Mouse (Mus musculus): Measurements from ENCODE around the gene Itk. TPM values are rescaled to one million over a fixed set of nuclear protein-coding genes. Genes with fewer than 3 reads are reported as not detected.
A peak's percentile ranks its signal among the peaks of the same experiment; 100 is the strongest.

Itk gene
- polyA plus RNA-seq, 1 experiment, result 0.02 TPM

GRCm38 (mm10) chr11:46311181-46311702, 78.1 kb downstream of the Itk start:
- no peaks in the 10 kb centered on the region for H3K27me3 ChIP-seq (ENCODE audit: control insufficient read depth, insufficient read depth, low read length)
- peak overlapping the region; percentile 34; the same call in 1 of the 2 replicates for H3K4me3 ChIP-seq (ENCODE audit: control insufficient read depth, low read depth, low read length)
- no peaks in the 10 kb centered on the region for H3K36me3 ChIP-seq (ENCODE audit: control insufficient read depth, insufficient read depth, low read length)
- H3K4me1 ChIP-seq (ENCODE audit: control insufficient read depth, insufficient read depth, low read length), result peaks cover 3% of the 10 kb centered on the region
- TF ChIP-seq CTCF (IDR thresholded peaks at IDR 0.05; ENCODE audit: control insufficient read depth, insufficient read depth, insufficient replicate concordance, low read depth, low read length) (no peak), POLR2A (IDR thresholded peaks at IDR 0.05; ENCODE audit: control insufficient read depth, low read depth, low read length) (no peak)
- H3K27ac ChIP-seq (ENCODE audit: control insufficient read depth, insufficient read depth, low read depth, low read length), result no peak overlapping the region

- no peak overlapping the region for H3K27ac ChIP-seq (ENCODE audit: control insufficient read depth, insufficient read depth, low read depth, low read length)
- no peaks in the 10 kb centered on the region for H3K27me3 ChIP-seq (ENCODE audit: control insufficient read depth, insufficient read depth, low read length)
- no peak for TF ChIP-seq POLR2A (IDR thresholded peaks at IDR 0.05; ENCODE audit: control insufficient read depth, low read depth, low read length)
- TF ChIP-seq CTCF (IDR thresholded peaks at IDR 0.05; ENCODE audit: control insufficient read depth, insufficient read depth, insufficient replicate concordance, low read depth, low read length), result no peak
- H3K4me3 ChIP-seq (ENCODE audit: control insufficient read depth, low read depth, low read length), result no peak overlapping the region
- H3K36me3 ChIP-seq (ENCODE audit: control insufficient read depth, insufficient read depth, low read length), result no peaks in the 10 kb centered on the region
- peaks cover 3% of the 10 kb centered on the region for H3K4me1 ChIP-seq (ENCODE audit: control insufficient read depth, insufficient read depth, low read length)
Measured at GRCm38 (mm10) chr11:46310647-46311063, 78.7 kb downstream of the Itk start.

- H3K27me3 ChIP-seq (ENCODE audit: control insufficient read depth, insufficient read depth, low read length), result no peaks in the 10 kb centered on the region
- H3K36me3 ChIP-seq (ENCODE audit: control insufficient read depth, insufficient read depth, low read length), result no peaks in the 10 kb centered on the region
- H3K27ac ChIP-seq (ENCODE audit: control insufficient read depth, insufficient read depth, low read depth, low read length), result no peak overlapping the region
- peaks cover 3% of the 10 kb centered on the region for H3K4me1 ChIP-seq (ENCODE audit: control insufficient read depth, insufficient read depth, low read length)
- no peak overlapping the region for H3K4me3 ChIP-seq (ENCODE audit: control insufficient read depth, low read depth, low read length)
- TF ChIP-seq CTCF (IDR thresholded peaks at IDR 0.05; ENCODE audit: control insufficient read depth, insufficient read depth, insufficient replicate concordance, low read depth, low read length), result no peak
- TF ChIP-seq POLR2A (IDR thresholded peaks at IDR 0.05; ENCODE audit: control insufficient read depth, low read depth, low read length), result no peak
Measured at GRCm38 (mm10) chr11:46309808-46310555, 79.3 kb downstream of the Itk start.

- Histone ChIP-seq H3K36me3 (ENCODE audit: control insufficient read depth, insufficient read depth, low read length) (no peaks in the 10 kb centered on the region), H3K27me3 (ENCODE audit: control insufficient read depth, insufficient read depth, low read length) (no peaks in the 10 kb centered on the region), H3K27ac (ENCODE audit: control insufficient read depth, insufficient read depth, low read depth, low read length) (no peak overlapping the region), H3K4me3 (ENCODE audit: control insufficient read depth, low read depth, low read length) (no peak overlapping the region), H3K4me1 (ENCODE audit: control insufficient read depth, insufficient read depth, low read length) (peaks cover 3% of the 10 kb centered on the region)
- TF ChIP-seq CTCF (IDR thresholded peaks at IDR 0.05; ENCODE audit: control insufficient read depth, insufficient read depth, insufficient replicate concordance, low read depth, low read length) (no peak), POLR2A (IDR thresholded peaks at IDR 0.05; ENCODE audit: control insufficient read depth, low read depth, low read length) (no peak)
Measured at GRCm38 (mm10) chr11:46309111-46309741, 80.1 kb downstream of the Itk start.

GRCm38 (mm10) chr11:46308271-46308974, 80.9 kb downstream of the Itk start:
- TF ChIP-seq CTCF (IDR thresholded peaks at IDR 0.05; ENCODE audit: control insufficient read depth, insufficient read depth, insufficient replicate concordance, low read depth, low read length), result no peak
- TF ChIP-seq POLR2A (IDR thresholded peaks at IDR 0.05; ENCODE audit: control insufficient read depth, low read depth, low read length), result no peak
- peaks cover 3% of the 10 kb centered on the region for H3K4me1 ChIP-seq (ENCODE audit: control insufficient read depth, insufficient read depth, low read length)
- H3K27me3 ChIP-seq (ENCODE audit: control insufficient read depth, insufficient read depth, low read length), result no peaks in the 10 kb centered on the region
- no peaks in the 10 kb centered on the region for H3K36me3 ChIP-seq (ENCODE audit: control insufficient read depth, insufficient read depth, low read length)
- H3K27ac ChIP-seq (ENCODE audit: control insufficient read depth, insufficient read depth, low read depth, low read length), result no peak overlapping the region
- no peak overlapping the region for H3K4me3 ChIP-seq (ENCODE audit: control insufficient read depth, low read depth, low read length)

GRCm38 (mm10) chr11:46307768-46308167, 81.5 kb downstream of the Itk start:
- Histone ChIP-seq H3K27me3 (ENCODE audit: control insufficient read depth, insufficient read depth, low read length) (no peaks in the 10 kb centered on the region), H3K27ac (ENCODE audit: control insufficient read depth, insufficient read depth, low read depth, low read length) (no peak overlapping the region), H3K36me3 (ENCODE audit: control insufficient read depth, insufficient read depth, low read length) (no peaks in the 10 kb centered on the region), H3K4me3 (ENCODE audit: control insufficient read depth, low read depth, low read length) (no peak overlapping the region), H3K4me1 (ENCODE audit: control insufficient read depth, insufficient read depth, low read length) (peaks cover 2% of the 10 kb centered on the region)
- TF ChIP-seq CTCF (IDR thresholded peaks at IDR 0.05; ENCODE audit: control insufficient read depth, insufficient read depth, insufficient replicate concordance, low read depth, low read length), result no peak
- no peak for TF ChIP-seq POLR2A (IDR thresholded peaks at IDR 0.05; ENCODE audit: control insufficient read depth, low read depth, low read length)

- H3K4me3 ChIP-seq (ENCODE audit: control insufficient read depth, low read depth, low read length), result no peak overlapping the region
- no peak for TF ChIP-seq CTCF (IDR thresholded peaks at IDR 0.05; ENCODE audit: control insufficient read depth, insufficient read depth, insufficient replicate concordance, low read depth, low read length)
- TF ChIP-seq POLR2A (IDR thresholded peaks at IDR 0.05; ENCODE audit: control insufficient read depth, low read depth, low read length), result no peak
- no peaks in the 10 kb centered on the region; the same call in 1 of the 2 replicates for H3K4me1 ChIP-seq (ENCODE audit: control insufficient read depth, insufficient read depth, low read length)
- no peaks in the 10 kb centered on the region for H3K36me3 ChIP-seq (ENCODE audit: control insufficient read depth, insufficient read depth, low read length)
- H3K27ac ChIP-seq (ENCODE audit: control insufficient read depth, insufficient read depth, low read depth, low read length), result no peak overlapping the region
- no peaks in the 10 kb centered on the region for H3K27me3 ChIP-seq (ENCODE audit: control insufficient read depth, insufficient read depth, low read length)
Measured at GRCm38 (mm10) chr11:46306776-46307175, 82.5 kb downstream of the Itk start.

All from testis, adult 2 months (tissue).